In genomic region chr1:190682021-190682926, GRCm38 (mm10) we compare ENCODE assay signal across 8 mouse cellular contexts.
DNase-seq lines count a peak whose midpoint lies in the region; ATAC-seq and TF ChIP-seq lines count a peak whose summit lies in the region.

No protein-coding gene starts in this region.

- 60% methylated on average over 25 of the region's 25 CpGs for WGBS in intestine, embryonic 16.5 days
- 67% methylated on average over 25 of the region's 25 CpGs for WGBS in intestine, postnatal 0 days
- WGBS in embryonic facial prominence, embryonic 13.5 days, result 57% methylated on average over 25 of the region's 25 CpGs
- 19% methylated on average over 25 of the region's 25 CpGs for WGBS in hindbrain, embryonic 13.5 days
- 53% methylated on average over 24 of the region's 25 CpGs for WGBS in limb, embryonic 14.5 days

- H3K9me3 ChIP-seq in intestine, embryonic 16.5 days (ENCODE audit: control insufficient read depth, low read length), result no peaks in the 10 kb centered on the region
- H3K9me3 ChIP-seq in intestine, postnatal 0 days (ENCODE audit: control insufficient read depth), result no peaks in the 10 kb centered on the region
- H3K9me3 ChIP-seq in embryonic facial prominence, embryonic 13.5 days, result no peaks in the 10 kb centered on the region
- H3K9me3 ChIP-seq in hindbrain, embryonic 13.5 days, result no peaks in the 10 kb centered on the region
- no peaks in the 10 kb centered on the region for H3K9me3 ChIP-seq in limb, embryonic 14.5 days (ENCODE audit: control insufficient read depth, low read length)

- no peak overlapping the region for H3K4me3 ChIP-seq in intestine, embryonic 16.5 days (ENCODE audit: low read length)
- H3K4me3 ChIP-seq in intestine, postnatal 0 days (ENCODE audit: low read depth, low read length), result no peak overlapping the region
- no peak overlapping the region for H3K4me3 ChIP-seq in embryonic facial prominence, embryonic 13.5 days
- peak overlapping the region; percentile 6; the same call in 1 of the 2 replicates for H3K4me3 ChIP-seq in hindbrain, embryonic 13.5 days
- H3K4me3 ChIP-seq in limb, embryonic 14.5 days (replicated peaks; ENCODE audit: low read length), result no peak overlapping the region

- H3K4me2 ChIP-seq in intestine, embryonic 16.5 days (ENCODE audit: low read depth, low read length), result 0 out of 2 replicates have a peak overlapping the region, but pooled peaks have one; percentile 21
- H3K4me2 ChIP-seq in intestine, postnatal 0 days (replicated peaks; ENCODE audit: low read depth), result no peak overlapping the region; the same call in 1 of the 2 replicates
- H3K4me2 ChIP-seq in embryonic facial prominence, embryonic 13.5 days, result peak overlapping the region; percentile 25
- peak overlapping the region; percentile 40 for H3K4me2 ChIP-seq in hindbrain, embryonic 13.5 days
- H3K4me2 ChIP-seq in limb, embryonic 14.5 days (replicated peaks; ENCODE audit: low read depth, low read length, severe bottlenecking), result peak overlapping the region; percentile 26

- no peaks in the 10 kb centered on the region for H3K36me3 ChIP-seq in intestine, embryonic 16.5 days (ENCODE audit: control insufficient read depth, insufficient read depth, low read length)
- H3K36me3 ChIP-seq in intestine, postnatal 0 days (ENCODE audit: control insufficient read depth, insufficient read depth), result no peaks in the 10 kb centered on the region
- H3K36me3 ChIP-seq in embryonic facial prominence, embryonic 13.5 days, result no peaks in the 10 kb centered on the region
- H3K36me3 ChIP-seq in hindbrain, embryonic 13.5 days, result no peaks in the 10 kb centered on the region
- H3K36me3 ChIP-seq in limb, embryonic 14.5 days (ENCODE audit: control insufficient read depth, insufficient read depth, low read length), result no peaks in the 10 kb centered on the region

- 0 out of 2 replicates have a peak, but pooled peaks cover 2% of the 10 kb centered on the region for H3K4me1 ChIP-seq in intestine, embryonic 16.5 days (ENCODE audit: control insufficient read depth, insufficient read depth, low read length)
- no peaks in the 10 kb centered on the region for H3K4me1 ChIP-seq in intestine, postnatal 0 days (replicated peaks; ENCODE audit: control insufficient read depth, insufficient read depth, low read length)
- peaks cover 3% of the 10 kb centered on the region; the same call in 1 of the 2 replicates for H3K4me1 ChIP-seq in embryonic facial prominence, embryonic 13.5 days
- H3K4me1 ChIP-seq in hindbrain, embryonic 13.5 days (replicated peaks), result peaks cover 27% of the 10 kb centered on the region
- H3K4me1 ChIP-seq in limb, embryonic 14.5 days (ENCODE audit: control insufficient read depth, insufficient read depth, low read length), result peaks cover 5% of the 10 kb centered on the region; the same call in 1 of the 2 replicates

- H3K27me3 ChIP-seq in intestine, embryonic 16.5 days (replicated peaks; ENCODE audit: control insufficient read depth, insufficient read depth, low read length), result no peaks in the 10 kb centered on the region
- no peaks in the 10 kb centered on the region for H3K27me3 ChIP-seq in intestine, postnatal 0 days (replicated peaks; ENCODE audit: control insufficient read depth, insufficient read depth, low read length)
- no peaks in the 10 kb centered on the region for H3K27me3 ChIP-seq in embryonic facial prominence, embryonic 13.5 days
- 0 out of 2 replicates have a peak, but pooled peaks cover 4% of the 10 kb centered on the region for H3K27me3 ChIP-seq in hindbrain, embryonic 13.5 days
- H3K27me3 ChIP-seq in limb, embryonic 14.5 days (ENCODE audit: control insufficient read depth, insufficient read depth, low read length), result no peaks in the 10 kb centered on the region

- no peak for TF ChIP-seq POLR2A in limb, embryonic 14.5 days (IDR thresholded peaks at IDR 0.05; ENCODE audit: borderline replicate concordance, extremely low read depth, insufficient read depth, insufficient read length)

- no peak for TF ChIP-seq CTCF in intestine, postnatal 0 days (IDR thresholded peaks at IDR 0.05; ENCODE audit: low read depth)

- no peak overlapping the region for H3K9ac ChIP-seq in intestine, embryonic 16.5 days (ENCODE audit: low read depth, low read length)
- H3K9ac ChIP-seq in intestine, postnatal 0 days (ENCODE audit: low read depth, low read length), result no peak overlapping the region
- H3K9ac ChIP-seq in embryonic facial prominence, embryonic 13.5 days, result no peak overlapping the region
- H3K9ac ChIP-seq in hindbrain, embryonic 13.5 days, result peak overlapping the region; percentile 51; the same call in 1 of the 2 replicates
- 0 out of 2 replicates have a peak overlapping the region, but pooled peaks have one; percentile 5 for H3K9ac ChIP-seq in limb, embryonic 14.5 days (ENCODE audit: low read depth, low read length, severe bottlenecking)

- no peak for ATAC-seq in intestine, embryonic 16.5 days
- ATAC-seq in intestine, postnatal 0 days, result no peak
- ATAC-seq in embryonic facial prominence, embryonic 13.5 days (ENCODE audit: insufficient number of reproducible peaks, insufficient read depth, low FRiP score, low TSS enrichment, low read depth), result no peak; the same call in 1 of the 2 replicates
- peak; percentile 87 for ATAC-seq in hindbrain, embryonic 13.5 days (ENCODE audit: low FRiP score)
- ATAC-seq in limb, embryonic 14.5 days (ENCODE audit: low FRiP score, low read depth), result no peak
- no peak for ATAC-seq in megakaryocyte-erythroid progenitor cell, adult 5-6 weeks (replicated peaks; ENCODE audit: low FRiP score, low TSS enrichment, poor library complexity, severe bottlenecking)

- H3K27ac ChIP-seq in intestine, embryonic 16.5 days (ENCODE audit: low read length), result no peak overlapping the region
- no peak overlapping the region for H3K27ac ChIP-seq in intestine, postnatal 0 days (ENCODE audit: low read depth, low read length)
- H3K27ac ChIP-seq in embryonic facial prominence, embryonic 13.5 days, result no peak overlapping the region
- peak overlapping the region; percentile 80 for H3K27ac ChIP-seq in hindbrain, embryonic 13.5 days
- H3K27ac ChIP-seq in limb, embryonic 14.5 days (replicated peaks; ENCODE audit: low read depth, low read length), result peak overlapping the region; percentile 16; the same call in 1 of the 2 replicates

- DNase-seq in limb, embryonic 14.5 days (ENCODE audit: low spot score), result peak; percentile 29
- peak; percentile 65 for DNase-seq in right cerebral cortex, postnatal 25 days
- no peak for DNase-seq in thymus, postnatal 14 days

Comparison
In these comparisons a context has a peak if more than half of its experiments do, and no peak if none do; other contexts are left out.
1. H3K27ac ChIP-seq: peak in hindbrain, embryonic 13.5 days (single experiment) and limb, embryonic 14.5 days (single experiment); none in intestine, embryonic 16.5 days (single experiment), intestine, postnatal 0 days (single experiment) and embryonic facial prominence, embryonic 13.5 days (single experiment).
2. H3K9ac ChIP-seq: peak in hindbrain, embryonic 13.5 days (single experiment) and limb, embryonic 14.5 days (single experiment); none in intestine, embryonic 16.5 days (single experiment), intestine, postnatal 0 days (single experiment) and embryonic facial prominence, embryonic 13.5 days (single experiment).